Mouse (Mus musculus) embryo, embryonic 10 days (tissue): ENCODE measurements around the gene 2810408A11Rik.

ENCODE experiments used
- DNase-seq: peaks from one replicate; pipeline ENCODE4 v3.0.0-alpha.2; 2015; ENCODE audit warnings: low spot score

2810408A11Rik gene

DNA sequence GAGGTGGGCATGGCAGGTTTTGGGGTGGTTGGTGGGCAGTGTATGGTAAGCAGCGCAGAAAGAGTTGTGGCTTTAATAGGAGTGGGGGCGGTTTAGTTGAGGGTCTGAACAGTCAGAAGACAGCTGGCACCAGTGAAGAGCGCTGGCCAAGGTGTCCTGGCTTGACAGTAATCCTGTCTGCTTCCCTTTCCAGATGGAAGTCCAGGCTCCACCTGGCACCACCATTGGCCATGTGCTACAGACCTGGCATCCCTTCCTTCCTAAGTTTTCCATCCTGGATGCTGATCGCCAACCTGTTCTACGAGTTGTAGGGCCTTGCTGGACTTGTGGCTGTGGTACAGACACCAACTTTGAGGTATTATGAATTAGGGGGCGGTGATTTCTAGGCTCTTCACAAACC lies 52.8 kb downstream of the 2810408A11Rik start:
- DNase-seq, result no peak
